Mouse (Mus musculus) liver, embryonic 16.5 days (tissue): ENCODE data around the gene Kalrn. TPM values are rescaled to one million over a fixed set of nuclear protein-coding genes. Genes with fewer than 3 reads are reported as not detected.

Experiments used
- ATAC-seq: fragments of 200-750 bp; cut with Nextera tagmentation; 2 replicates; pipeline ENCODE4 v1.8.0; 2017; ENCODE audit warnings: low read depth, mild to moderate bottlenecking, moderate number of reproducible peaks, moderate library complexity
- H3K27ac ChIP-seq: fragments of 300-500 bp; sonication (generic); 2 replicates; pipeline ENCODE4 v1.5.1; 2014; ENCODE audit warnings: mild to moderate bottlenecking, low read length
- H3K27me3 ChIP-seq: fragments of 300-500 bp; sonication (generic); 2 replicates; pipeline ENCODE4 v1.6.1; 2014; ENCODE audit warnings: low read depth, low read length, mixed read lengths; ENCODE audit not compliant: control insufficient read depth, insufficient read depth
- H3K36me3 ChIP-seq: fragments of 300-500 bp; sonication (generic); 2 replicates; pipeline ENCODE4 v1.6.1; 2014; ENCODE audit warnings: mild to moderate bottlenecking; ENCODE audit not compliant: control insufficient read depth, insufficient read depth
- H3K4me1 ChIP-seq: fragments of 300-500 bp; sonication (generic); 2 replicates; pipeline ENCODE4 v1.6.1; 2014; ENCODE audit warnings: low read depth, low read length, mixed read lengths; ENCODE audit not compliant: control insufficient read depth
- H3K4me2 ChIP-seq: fragments of 300-500 bp; sonication (generic); 2 replicates; pipeline ENCODE4 v1.6.1; 2014; ENCODE audit warnings: low read depth, low read length, mixed read lengths
- H3K4me3 ChIP-seq: fragments of 300-500 bp; sonication (generic); 2 replicates; pipeline ENCODE4 v1.5.1; 2014; ENCODE audit warnings: low read depth, mild to moderate bottlenecking, low read length
- H3K9ac ChIP-seq: fragments of 300-500 bp; sonication (generic); 2 replicates; pipeline ENCODE4 v1.6.1; 2014; ENCODE audit warnings: low read depth, low read length
- H3K9me3 ChIP-seq: fragments of 300-500 bp; sonication (generic); replicated peaks from 2 replicates; pipeline ENCODE4 v1.6.1; 2016; ENCODE audit warnings: low read length; ENCODE audit not compliant: control insufficient read depth
- WGBS: fragments of 180-500 bp; shearing (Covaris S2); extraction: QIAGEN DNeasy Blood & Tissue Kit; methylation state at CpG from one replicate; pipeline ENCODE4 v1.1.7; 2014; ENCODE audit not compliant: insufficient replicate concordance; 5-methylcytosine and 5-hydroxymethylcytosine counted together
- polyA plus RNA-seq: library from polyadenylated mRNA; unstranded; fragments of >200 nt; fragmentation: Nextera tagmentation; extraction: Ambion mirVana; gene quantifications from 2 replicates; pipeline ENCODE4 v1.2.1, GENCODE M21; 2015

Kalrn gene
- polyA plus RNA-seq, 1 experiment from 2014 or later, result 11.2 TPM

DNA sequence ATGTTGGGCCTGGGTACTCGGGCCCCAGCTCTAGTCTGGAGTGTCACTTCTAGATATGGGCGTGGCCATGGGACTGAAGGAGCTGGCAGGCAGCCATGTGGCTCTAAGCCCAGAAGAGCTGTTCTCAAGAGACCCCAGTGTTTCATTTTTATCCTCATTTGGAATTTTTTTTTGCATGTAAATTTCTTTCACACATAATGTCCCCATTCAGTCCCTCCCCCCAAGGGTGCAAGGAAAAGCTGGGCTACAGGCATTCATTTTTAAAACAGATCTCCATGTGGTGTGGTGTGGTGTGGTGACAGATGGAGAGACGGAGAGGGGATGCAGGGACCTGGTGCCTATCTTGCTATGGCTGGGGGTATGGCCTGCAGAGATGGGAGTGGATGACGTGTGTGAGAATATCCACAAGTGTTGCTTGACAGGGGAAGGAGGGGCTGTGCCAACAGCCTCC, 569.2 kb downstream of the Kalrn start:
- Histone ChIP-seq H3K4me3 (no peak overlapping the region), H3K4me2 (no peak overlapping the region), H3K27me3 (no peaks in the 10 kb centered on the region), H3K27ac (no peak overlapping the region), H3K4me1 (no peaks in the 10 kb centered on the region), H3K9ac (no peak overlapping the region), H3K36me3 (no peaks in the 10 kb centered on the region), H3K9me3 (no peaks in the 10 kb centered on the region)
- ATAC-seq, result no peak
- 36% methylated on average over 4 of the region's 4 CpGs for WGBS

DNA sequence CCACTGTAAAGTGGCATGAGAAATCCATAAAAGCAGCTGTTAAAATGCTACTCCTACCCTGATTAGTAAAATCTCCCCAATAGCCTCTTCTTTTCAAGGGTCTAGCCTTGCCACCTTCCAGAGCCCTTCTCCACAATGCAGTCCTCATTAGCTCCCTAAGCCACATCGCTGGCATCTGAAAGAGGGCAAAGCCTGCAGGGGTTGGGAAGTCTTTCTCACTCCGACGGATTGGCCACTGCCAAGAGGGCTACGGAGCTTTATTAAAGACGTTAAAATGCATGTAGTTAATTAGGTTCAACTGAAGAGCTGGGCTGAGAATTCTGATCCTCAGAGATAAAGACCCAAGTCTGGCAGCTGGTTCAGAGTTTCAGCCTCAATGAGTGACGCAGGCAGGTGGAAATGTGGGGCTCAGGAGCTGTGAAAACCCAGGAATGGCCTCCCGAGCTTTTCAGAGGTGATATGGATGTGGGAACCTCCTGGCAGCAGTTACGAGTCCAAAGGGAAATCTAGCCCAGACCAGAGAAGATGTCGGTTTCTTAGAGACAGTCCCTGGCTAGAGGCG, 569.7 kb downstream of the Kalrn start:
- Histone ChIP-seq H3K9me3 (no peaks in the 10 kb centered on the region), H3K27me3 (no peaks in the 10 kb centered on the region), H3K4me3 (no peak overlapping the region), H3K4me1 (no peaks in the 10 kb centered on the region), H3K4me2 (no peak overlapping the region), H3K9ac (no peak overlapping the region), H3K36me3 (no peaks in the 10 kb centered on the region), H3K27ac (no peak overlapping the region)
- no peak for ATAC-seq
- 62% methylated on average over 10 of the region's 10 CpGs for WGBS

DNA sequence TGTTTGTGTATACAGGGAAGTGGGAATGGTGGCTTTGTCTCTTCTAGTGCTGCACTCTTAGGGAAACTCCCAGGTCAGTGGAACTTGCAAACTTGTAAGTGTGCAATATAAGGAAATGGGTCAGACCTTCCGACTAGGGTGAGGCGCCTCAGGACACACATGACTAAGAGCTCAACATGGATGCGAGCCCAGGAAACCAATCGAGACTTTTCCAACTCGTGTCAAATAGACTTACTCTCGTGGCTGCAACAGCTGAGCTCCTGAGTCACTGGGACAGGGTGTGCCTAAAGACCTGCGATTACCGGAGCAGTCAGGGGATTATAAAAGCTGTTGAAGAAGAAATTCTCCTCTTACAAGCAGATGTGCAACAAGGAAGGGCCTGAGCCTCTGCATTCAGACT, 572.6 kb downstream of the Kalrn start:
- Histone ChIP-seq H3K9ac (no peak overlapping the region), H3K27ac (no peak overlapping the region), H3K4me1 (no peaks in the 10 kb centered on the region), H3K9me3 (no peaks in the 10 kb centered on the region), H3K4me3 (no peak overlapping the region), H3K36me3 (no peaks in the 10 kb centered on the region), H3K4me2 (no peak overlapping the region), H3K27me3 (no peaks in the 10 kb centered on the region)
- 64% methylated on average over 8 of the region's 8 CpGs for WGBS
- ATAC-seq, result no peak

DNA sequence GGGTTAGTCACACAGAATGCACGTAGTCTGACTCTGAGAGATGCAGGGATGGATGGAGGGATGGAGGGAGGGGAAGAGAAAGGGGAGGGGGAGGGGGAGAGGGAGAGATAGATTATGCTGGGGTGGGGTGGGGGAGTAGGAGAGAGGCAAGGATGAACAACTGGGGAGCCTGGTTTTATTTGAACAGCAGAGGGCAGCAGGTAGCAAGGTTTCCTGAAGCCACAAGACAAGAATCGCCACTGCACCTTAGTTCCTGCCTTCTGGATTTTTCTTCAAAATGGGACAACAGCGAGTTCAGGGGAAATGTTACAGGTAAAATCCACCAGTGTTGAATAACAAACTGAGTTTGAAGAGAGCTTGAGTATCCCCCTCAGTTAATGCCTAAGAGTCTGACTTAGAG, 573.9 kb downstream of the Kalrn start:
- Histone ChIP-seq H3K36me3 (no peaks in the 10 kb centered on the region), H3K9ac (no peak overlapping the region), H3K9me3 (no peaks in the 10 kb centered on the region), H3K4me3 (no peak overlapping the region), H3K4me2 (no peak overlapping the region), H3K27me3 (no peaks in the 10 kb centered on the region), H3K4me1 (no peaks in the 10 kb centered on the region), H3K27ac (no peak overlapping the region)
- no peak for ATAC-seq
- WGBS, result 17% methylated on average over 3 of the region's 3 CpGs

DNA sequence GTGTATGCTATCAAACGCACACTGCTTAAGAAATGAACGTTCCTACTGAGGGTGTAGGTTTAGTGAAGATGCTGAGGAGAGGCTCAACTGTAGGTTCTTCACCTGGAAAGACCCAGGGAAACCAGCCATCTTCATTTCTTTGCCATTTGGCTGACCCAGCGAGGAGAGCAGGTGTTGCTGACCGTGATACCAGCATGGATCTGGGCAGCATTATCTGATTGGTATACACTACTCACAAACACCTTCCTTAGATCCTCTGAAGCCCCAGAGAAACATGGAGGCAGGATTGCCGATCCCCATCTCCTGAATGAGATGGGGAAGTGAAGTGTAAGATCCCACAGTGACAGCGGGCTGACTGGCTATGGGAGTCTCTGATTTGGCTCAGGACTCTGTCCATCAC, 575.3 kb downstream of the Kalrn start:
- WGBS, result 58% methylated on average over 6 of the region's 6 CpGs
- Histone ChIP-seq H3K27me3 (no peaks in the 10 kb centered on the region), H3K4me2 (no peak overlapping the region), H3K4me3 (no peak overlapping the region), H3K36me3 (no peaks in the 10 kb centered on the region), H3K9me3 (no peaks in the 10 kb centered on the region), H3K27ac (no peak overlapping the region), H3K9ac (no peak overlapping the region), H3K4me1 (no peaks in the 10 kb centered on the region)
- ATAC-seq, result no peak

DNA sequence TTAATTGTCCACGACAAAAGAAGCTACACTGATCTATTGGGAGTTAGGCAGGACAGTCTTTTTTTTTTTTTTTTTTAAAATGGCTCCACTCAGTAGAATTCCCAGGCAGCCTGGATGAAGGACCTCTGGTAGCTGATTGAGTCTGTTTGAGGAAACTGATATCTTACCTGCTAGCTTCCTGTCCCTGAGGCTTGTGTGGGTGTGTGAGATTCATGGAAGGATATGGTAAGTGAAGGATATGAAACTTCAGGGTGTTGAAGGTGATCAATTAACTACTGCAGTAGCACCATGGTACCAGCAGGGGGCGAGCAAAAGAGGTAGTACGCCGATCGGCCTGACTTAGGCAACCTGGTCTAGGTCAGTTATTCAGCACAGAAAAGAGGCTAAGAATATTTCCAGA, 577.3 kb downstream of the Kalrn start:
- ATAC-seq, result no peak
- no peak overlapping the region for H3K4me3 ChIP-seq
- H3K9me3 ChIP-seq, result no peaks in the 10 kb centered on the region
- no peak overlapping the region for H3K27ac ChIP-seq
- WGBS, result 3% methylated on average over 5 of the region's 5 CpGs
- H3K9ac ChIP-seq, result no peak overlapping the region
- H3K4me1 ChIP-seq, result no peaks in the 10 kb centered on the region
- no peaks in the 10 kb centered on the region for H3K27me3 ChIP-seq
- H3K36me3 ChIP-seq, result no peaks in the 10 kb centered on the region
- H3K4me2 ChIP-seq, result no peak overlapping the region

DNA sequence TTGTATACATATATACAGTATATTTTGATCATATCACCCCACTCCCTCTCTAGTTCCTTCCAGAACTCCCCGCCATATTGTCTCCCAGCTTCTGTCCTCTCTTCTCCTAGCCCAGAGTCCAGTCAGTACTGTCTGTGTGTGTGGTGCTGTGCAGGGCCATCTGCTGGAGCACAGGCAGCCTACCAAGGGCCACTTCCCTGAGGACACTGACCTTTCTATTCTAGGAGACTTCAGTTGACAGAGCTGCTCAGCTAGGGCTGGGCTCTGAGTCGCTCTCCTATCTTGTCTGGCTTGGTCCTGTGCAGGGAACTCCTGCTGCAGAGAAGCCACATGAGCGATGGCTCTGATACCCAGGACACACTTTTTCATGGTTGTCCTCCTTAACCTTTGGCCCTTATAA, 577.8 kb downstream of the Kalrn start:
- no peak overlapping the region for H3K4me2 ChIP-seq
- H3K4me1 ChIP-seq, result no peaks in the 10 kb centered on the region
- H3K27me3 ChIP-seq, result no peaks in the 10 kb centered on the region
- H3K9me3 ChIP-seq, result no peaks in the 10 kb centered on the region
- no peaks in the 10 kb centered on the region for H3K36me3 ChIP-seq
- no peak overlapping the region for H3K9ac ChIP-seq
- H3K4me3 ChIP-seq, result no peak overlapping the region
- 59% methylated on average over 3 of the region's 3 CpGs for WGBS
- no peak for ATAC-seq
- H3K27ac ChIP-seq, result no peak overlapping the region

DNA sequence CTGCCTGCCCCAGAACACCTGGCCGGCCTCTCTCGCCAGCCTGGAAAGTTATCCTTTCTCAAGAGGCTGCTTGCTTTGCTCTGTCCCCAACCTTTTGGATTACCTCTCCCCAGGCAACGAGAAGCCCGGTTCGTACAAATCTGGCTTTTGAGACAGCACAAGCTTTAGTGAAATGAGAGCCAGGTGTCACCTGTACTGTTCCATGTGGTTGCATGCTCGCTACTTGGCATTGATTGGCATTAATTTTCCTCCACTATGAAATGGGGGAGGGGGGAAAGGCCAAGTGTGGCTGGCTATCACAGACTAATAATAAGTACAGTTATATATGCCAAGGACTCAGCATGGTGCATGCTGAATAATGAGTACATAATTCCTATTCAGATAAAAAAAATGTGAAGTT, 579.0 kb downstream of the Kalrn start:
- H3K9me3 ChIP-seq, result no peaks in the 10 kb centered on the region
- no peaks in the 10 kb centered on the region for H3K27me3 ChIP-seq
- no peaks in the 10 kb centered on the region for H3K36me3 ChIP-seq
- ATAC-seq, result no peak
- 70% methylated on average over 6 of the region's 6 CpGs for whole genome bisulfite sequencing
- H3K4me1 ChIP-seq, result no peaks in the 10 kb centered on the region
- H3K9ac ChIP-seq, result no peak overlapping the region
- H3K4me3 ChIP-seq, result no peak overlapping the region
- no peak overlapping the region for H3K4me2 ChIP-seq
- H3K27ac ChIP-seq, result no peak overlapping the region

DNA sequence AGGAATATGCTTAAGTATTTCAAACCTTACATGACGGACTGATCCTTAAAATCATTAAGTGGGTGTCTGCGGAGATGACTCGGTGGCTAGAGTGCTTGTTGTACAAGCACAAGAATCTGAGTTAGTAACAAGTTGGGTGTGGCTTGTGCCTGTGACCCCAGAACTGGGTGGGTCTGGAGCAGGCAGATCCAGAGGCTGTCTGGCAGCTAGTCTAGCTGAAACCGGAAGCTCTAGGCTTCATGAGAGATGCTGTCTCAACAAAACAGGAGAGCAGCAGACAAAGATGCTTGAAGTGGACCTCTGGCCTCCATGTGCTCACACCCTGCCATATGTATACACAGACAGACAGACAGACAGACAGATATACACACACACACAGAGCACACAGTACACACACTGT, 582.6 kb downstream of the Kalrn start:
- Histone ChIP-seq H3K27ac (no peak overlapping the region), H3K36me3 (no peaks in the 10 kb centered on the region), H3K9me3 (no peaks in the 10 kb centered on the region), H3K9ac (no peak overlapping the region), H3K27me3 (no peaks in the 10 kb centered on the region), H3K4me2 (no peak overlapping the region), H3K4me1 (no peaks in the 10 kb centered on the region; the same call in 1 of the 2 replicates), H3K4me3 (no peak overlapping the region)
- WGBS, result 62% methylated on average over 4 of the region's 4 CpGs
- no peak for ATAC-seq
